Mouse (Mus musculus) stomach, embryonic 14.5 days (tissue): Measurements from ENCODE around the gene Map3k21. TPM values are rescaled to one million over a fixed set of nuclear protein-coding genes. Genes with fewer than 3 reads are reported as not detected.

Source experiments
- ATAC-seq: fragments of 200-750 bp; cut with Nextera tagmentation; 2 replicates; pipeline ENCODE4 v1.8.0; 2017; ENCODE audit warnings: low read depth, moderate TSS enrichment; ENCODE audit not compliant: insufficient number of reproducible peaks, insufficient read depth, low FRiP score
- H3K27ac ChIP-seq: fragments of 300-500 bp; sonication (generic); 2 replicates; pipeline ENCODE4 v1.5.1; 2014; ENCODE audit warnings: mild to moderate bottlenecking, low read length, moderate library complexity, mixed read lengths
- H3K27me3 ChIP-seq: fragments of 300-500 bp; sonication (generic); 2 replicates; pipeline ENCODE4 v1.6.1; 2014; ENCODE audit warnings: low read length, control low read depth, mixed read lengths; ENCODE audit not compliant: control insufficient read depth, insufficient read depth
- H3K36me3 ChIP-seq: fragments of 300-500 bp; sonication (generic); 2 replicates; pipeline ENCODE4 v1.6.1; 2014; ENCODE audit warnings: mild to moderate bottlenecking, control low read depth, low read length, moderate library complexity, mixed read lengths; ENCODE audit not compliant: control insufficient read depth, insufficient read depth
- H3K4me1 ChIP-seq: fragments of 300-500 bp; sonication (generic); 2 replicates; pipeline ENCODE4 v1.6.1; 2014; ENCODE audit warnings: low read length, control low read depth, mixed read lengths; ENCODE audit not compliant: control insufficient read depth, insufficient read depth
- H3K4me2 ChIP-seq: fragments of 300-500 bp; sonication (generic); replicated peaks from 2 replicates; pipeline ENCODE4 v1.6.1; 2014; ENCODE audit warnings: low read depth, low read length, control low read depth
- H3K4me3 ChIP-seq: fragments of 300-500 bp; sonication (generic); 2 replicates; pipeline ENCODE4 v1.5.1; 2014; ENCODE audit warnings: low read depth, low read length, control low read depth
- H3K9ac ChIP-seq: fragments of 300-500 bp; sonication (generic); replicated peaks from 2 replicates; pipeline ENCODE4 v1.6.1; 2014; ENCODE audit warnings: low read depth, mild to moderate bottlenecking, control low read depth, low read length, moderate library complexity, mixed read lengths
- H3K9me3 ChIP-seq: fragments of 300-500 bp; sonication (generic); 2 replicates; pipeline ENCODE4 v1.6.1; 2016; ENCODE audit warnings: low read depth, low read length, control low read depth; ENCODE audit not compliant: control insufficient read depth
- WGBS: fragments of 180-500 bp; shearing (Covaris S2); extraction: QIAGEN DNeasy Blood & Tissue Kit; methylation state at CpG from one replicate; pipeline ENCODE4 v1.1.7; 2014; 5-methylcytosine and 5-hydroxymethylcytosine counted together
- polyA plus RNA-seq: library from polyadenylated mRNA; unstranded; fragments of >200 nt; fragmentation: Nextera tagmentation; extraction: Ambion mirVana; gene quantifications from 2 replicates; pipeline ENCODE4 v1.2.1, GENCODE M21; 2014

The Map3k21 gene
- polyA plus RNA-seq, 1 experiment from 2014 or later = 1.0 TPM

GRCm38 (mm10) chr8:125948696-125949308 lies 38.6 kb downstream of the Map3k21 start:
- WGBS = 62% methylated on average over 9 of the region's 9 CpGs
- no peak overlapping the region for H3K27ac ChIP-seq
- ATAC-seq = peak; percentile 51; the same call in 1 of the 2 replicates

GRCm38 (mm10) chr8:125950007-125950940 lies 40.0 kb downstream of the Map3k21 start:
- 20% methylated on average over 23 of the region's 23 CpGs for WGBS
- Histone ChIP-seq H3K4me3 (no peak overlapping the region), H3K9ac (no peak overlapping the region)

More at GRCm38 (mm10) chr8:125948696-125949308, 38.6 kb downstream of the Map3k21 start:
- H3K27me3 ChIP-seq = no peaks in the 10 kb centered on the region
- H3K9ac ChIP-seq = no peak overlapping the region
- H3K36me3 ChIP-seq = no peaks in the 10 kb centered on the region
- H3K4me1 ChIP-seq = no peaks in the 10 kb centered on the region
- H3K4me3 ChIP-seq = no peak overlapping the region
- H3K9me3 ChIP-seq = no peaks in the 10 kb centered on the region
- no peak overlapping the region for H3K4me2 ChIP-seq

GRCm38 (mm10) chr8:125955671-125956070 lies 45.4 kb downstream of the Map3k21 start:
- Histone ChIP-seq H3K9me3 (no peaks in the 10 kb centered on the region; the same call in 1 of the 2 replicates), H3K27me3 (no peaks in the 10 kb centered on the region), H3K27ac (no peak overlapping the region), H3K4me1 (no peaks in the 10 kb centered on the region), H3K4me2 (no peak overlapping the region), H3K36me3 (no peaks in the 10 kb centered on the region), H3K9ac (no peak overlapping the region), H3K4me3 (no peak overlapping the region)
- ATAC-seq = no peak
- 12% methylated on average over 11 of the region's 11 CpGs for WGBS

More at GRCm38 (mm10) chr8:125950007-125950940, 40.0 kb downstream of the Map3k21 start:
- H3K4me2 ChIP-seq = no peak overlapping the region
- no peak overlapping the region for H3K27ac ChIP-seq
- H3K9me3 ChIP-seq = no peaks in the 10 kb centered on the region
- no peaks in the 10 kb centered on the region for H3K36me3 ChIP-seq
- no peaks in the 10 kb centered on the region for H3K4me1 ChIP-seq
- H3K27me3 ChIP-seq = no peaks in the 10 kb centered on the region
- ATAC-seq = peak; percentile 78

- no peak overlapping the region for H3K4me3 ChIP-seq
- ATAC-seq = no peak
- no peak overlapping the region for H3K4me2 ChIP-seq
- WGBS = 75% methylated on average over 9 of the region's 9 CpGs
- no peaks in the 10 kb centered on the region for H3K27me3 ChIP-seq
- no peaks in the 10 kb centered on the region; the same call in 1 of the 2 replicates for H3K9me3 ChIP-seq
- no peaks in the 10 kb centered on the region for H3K36me3 ChIP-seq
- H3K27ac ChIP-seq = no peak overlapping the region
- H3K4me1 ChIP-seq = no peaks in the 10 kb centered on the region
- H3K9ac ChIP-seq = no peak overlapping the region
These were observed 46.5 kb downstream of the Map3k21 start for GRCm38 (mm10) chr8:125956796-125957195.

- WGBS = 74% methylated on average over 13 of the region's 13 CpGs
- Histone ChIP-seq H3K27ac (no peak overlapping the region), H3K4me1 (no peaks in the 10 kb centered on the region), H3K9me3 (no peaks in the 10 kb centered on the region; the same call in 1 of the 2 replicates), H3K27me3 (no peaks in the 10 kb centered on the region), H3K4me2 (no peak overlapping the region), H3K9ac (no peak overlapping the region), H3K36me3 (no peaks in the 10 kb centered on the region), H3K4me3 (no peak overlapping the region)
- ATAC-seq = no peak
These were observed 47.2 kb downstream of the Map3k21 start for GRCm38 (mm10) chr8:125957226-125957993.

GRCm38 (mm10) chr8:125957994-125958368 lies 47.7 kb downstream of the Map3k21 start:
- ATAC-seq = no peak
- WGBS = 63% methylated on average over 1 of the region's 1 CpGs

GRCm38 (mm10) chr8:125959363-125959771 lies 49.1 kb downstream of the Map3k21 start:
- H3K27me3 ChIP-seq = no peaks in the 10 kb centered on the region
- H3K4me2 ChIP-seq = no peak overlapping the region
- H3K9me3 ChIP-seq = no peaks in the 10 kb centered on the region; the same call in 1 of the 2 replicates
- H3K9ac ChIP-seq = no peak overlapping the region
- H3K4me3 ChIP-seq = no peak overlapping the region
- 59% methylated on average over 4 of the region's 4 CpGs for WGBS
- no peaks in the 10 kb centered on the region for H3K4me1 ChIP-seq
- H3K36me3 ChIP-seq = no peaks in the 10 kb centered on the region
- no peak for ATAC-seq
- H3K27ac ChIP-seq = no peak overlapping the region

More at GRCm38 (mm10) chr8:125957994-125958368, 47.7 kb downstream of the Map3k21 start:
- H3K36me3 ChIP-seq = no peaks in the 10 kb centered on the region
- H3K4me1 ChIP-seq = no peaks in the 10 kb centered on the region
- no peak overlapping the region for H3K4me3 ChIP-seq
- H3K27me3 ChIP-seq = no peaks in the 10 kb centered on the region
- H3K9me3 ChIP-seq = no peaks in the 10 kb centered on the region; the same call in 1 of the 2 replicates
- H3K27ac ChIP-seq = no peak overlapping the region
- H3K4me2 ChIP-seq = no peak overlapping the region
- no peak overlapping the region for H3K9ac ChIP-seq

- Histone ChIP-seq H3K9ac (no peak overlapping the region), H3K36me3 (no peaks in the 10 kb centered on the region), H3K27ac (no peak overlapping the region), H3K9me3 (no peaks in the 10 kb centered on the region; the same call in 1 of the 2 replicates), H3K4me3 (no peak overlapping the region), H3K4me2 (no peak overlapping the region), H3K27me3 (no peaks in the 10 kb centered on the region), H3K4me1 (no peaks in the 10 kb centered on the region)
- WGBS = 86% methylated on average over 8 of the region's 8 CpGs
- no peak for ATAC-seq
These were observed 49.8 kb downstream of the Map3k21 start for GRCm38 (mm10) chr8:125960037-125960436.
